Mouse (Mus musculus) neural tube, embryonic 15.5 days (tissue): ENCODE measurements around the gene Fgd3. TPM values are rescaled to one million over a fixed set of nuclear protein-coding genes. Genes with fewer than 3 reads are reported as not detected.
A peak's percentile ranks its signal among the peaks of the same experiment; 100 is the strongest.

ENCODE experiments used
- ATAC-seq: fragments of 200-750 bp; cut with Nextera tagmentation; 2 replicates; pipeline ENCODE4 v1.8.0; 2017; ENCODE audit warnings: mild to moderate bottlenecking, moderate TSS enrichment, moderate library complexity; ENCODE audit not compliant: low FRiP score
- H3K27ac ChIP-seq: fragments of 300-500 bp; sonication (generic); replicated peaks from 2 replicates; pipeline ENCODE4 v1.5.1; 2015; ENCODE audit warnings: mild to moderate bottlenecking, inconsistent platforms
- H3K27me3 ChIP-seq: fragments of 300-500 bp; sonication (generic); replicated peaks from 2 replicates; pipeline ENCODE4 v1.6.1; 2015; ENCODE audit warnings: inconsistent platforms
- H3K36me3 ChIP-seq: fragments of 300-500 bp; sonication (generic); 2 replicates; pipeline ENCODE4 v1.6.1; 2015; ENCODE audit warnings: inconsistent platforms
- H3K4me1 ChIP-seq: fragments of 300-500 bp; sonication (generic); 2 replicates; pipeline ENCODE4 v1.6.1; 2015; ENCODE audit warnings: inconsistent platforms
- H3K4me2 ChIP-seq: fragments of 300-500 bp; sonication (generic); 2 replicates; pipeline ENCODE4 v1.6.1; 2015; ENCODE audit warnings: inconsistent platforms, mild to moderate bottlenecking, moderate library complexity
- H3K4me3 ChIP-seq: fragments of 300-500 bp; sonication (generic); replicated peaks from 2 replicates; pipeline ENCODE4 v1.5.1; 2015; ENCODE audit warnings: mild to moderate bottlenecking, inconsistent platforms
- H3K9ac ChIP-seq: fragments of 300-500 bp; sonication (generic); replicated peaks from 2 replicates; pipeline ENCODE4 v1.6.1; 2015; ENCODE audit warnings: mild to moderate bottlenecking, inconsistent platforms
- H3K9me3 ChIP-seq: fragments of 300-500 bp; sonication (generic); replicated peaks from 2 replicates; pipeline ENCODE4 v1.6.1; 2016; ENCODE audit warnings: inconsistent platforms
- WGBS: fragments of 180-500 bp; shearing (Covaris S2); methylation state at CpG from one replicate; pipeline ENCODE4 v1.1.7; 2015; ENCODE audit warnings: mixed read lengths; 5-methylcytosine and 5-hydroxymethylcytosine counted together
- polyA plus RNA-seq: library from polyadenylated mRNA; unstranded; fragments of >200 nt; fragmentation: Nextera tagmentation; extraction: Ambion mirVana; gene quantifications from 2 replicates; pipeline ENCODE4 v1.2.1, GENCODE M21; 2015

Fgd3 gene
- polyA plus RNA-seq, 1 experiment from 2014 or later, result 2.2 TPM

DNA sequence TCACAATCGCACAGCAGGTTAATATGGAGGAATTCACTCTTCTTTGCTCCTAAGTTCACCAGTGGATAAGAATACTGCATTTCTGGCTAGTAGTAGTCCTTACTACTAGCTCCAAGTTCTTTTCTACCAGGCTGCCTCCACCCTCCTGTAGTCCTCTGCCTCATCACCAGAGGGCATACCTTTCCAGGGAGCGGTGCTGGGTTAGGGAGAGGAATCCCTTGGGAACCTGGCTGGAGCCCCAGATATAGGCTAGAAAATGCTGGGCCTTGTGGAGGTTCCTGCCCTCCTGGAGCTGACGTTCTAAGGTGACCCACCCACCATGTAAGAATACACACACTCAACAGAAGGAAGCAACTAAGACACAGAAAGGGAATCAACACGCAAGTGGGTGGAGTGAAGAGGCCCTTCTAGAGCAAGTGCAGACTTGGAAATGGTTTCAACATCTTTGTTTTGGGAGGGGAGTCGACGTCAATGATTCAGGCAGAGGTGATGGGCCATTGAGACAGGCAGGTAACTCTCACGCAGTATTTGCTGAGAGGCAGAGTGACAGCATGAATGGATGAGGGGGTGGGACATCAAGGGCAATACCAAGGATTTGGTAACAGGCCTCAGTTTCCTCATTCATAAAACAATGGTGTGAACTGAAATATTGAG, 18.9 kb upstream of the Fgd3 start:
- Histone ChIP-seq H3K4me2 (no peak overlapping the region), H3K27ac (no peak overlapping the region), H3K4me3 (no peak overlapping the region), H3K36me3 (no peaks in the 10 kb centered on the region), H3K9ac (no peak overlapping the region), H3K9me3 (no peaks in the 10 kb centered on the region), H3K27me3 (no peaks in the 10 kb centered on the region), H3K4me1 (peaks cover 44% of the 10 kb centered on the region)
- no peak for ATAC-seq
- 82% methylated on average over 7 of the region's 7 CpGs for WGBS

DNA sequence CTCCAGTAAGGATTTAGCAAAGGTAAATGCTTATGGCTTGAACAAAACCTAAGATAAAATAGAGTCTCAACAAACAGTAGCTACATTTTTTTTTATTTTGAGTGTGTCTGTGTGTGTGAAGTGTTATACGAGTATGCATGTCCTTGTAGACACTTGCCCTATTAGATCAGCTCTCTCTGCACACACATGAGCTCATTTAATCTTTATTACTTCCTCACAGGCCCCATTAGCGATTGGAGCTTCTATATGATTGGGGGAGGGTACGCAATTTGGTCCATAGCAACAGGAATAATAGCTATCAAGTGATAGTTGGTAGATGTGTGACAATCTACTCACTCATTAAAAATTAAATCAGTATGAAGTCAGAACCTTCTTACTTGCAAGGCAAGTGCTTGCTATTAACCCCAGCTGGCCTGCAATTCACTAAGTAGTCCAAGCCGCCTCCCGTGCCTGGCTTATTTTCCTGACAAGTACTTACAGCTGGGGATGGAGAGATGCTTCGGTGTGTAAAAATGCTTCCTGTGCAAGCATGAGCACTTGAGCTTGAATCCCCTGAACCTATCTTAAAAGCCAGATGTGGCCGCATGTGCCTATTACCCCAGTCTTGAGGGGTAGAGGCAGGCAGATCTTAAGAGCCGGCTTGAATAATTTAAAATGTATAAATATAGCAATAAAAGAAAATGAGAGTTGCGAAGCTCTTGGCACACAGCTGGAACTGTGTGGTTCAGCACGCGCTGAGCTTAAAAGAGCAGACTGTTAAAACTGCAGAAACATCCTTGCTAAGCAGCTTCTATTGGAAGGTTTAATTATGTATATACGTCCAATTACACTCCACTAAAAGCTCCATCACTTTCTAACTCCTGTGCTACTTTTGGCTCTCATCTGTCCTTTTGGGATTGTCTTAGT, 15.2 kb upstream of the Fgd3 start:
- Histone ChIP-seq H3K9me3 (no peaks in the 10 kb centered on the region), H3K4me3 (no peak overlapping the region), H3K27me3 (no peaks in the 10 kb centered on the region), H3K4me2 (peak overlapping the region; percentile 28), H3K4me1 (peaks cover 20% of the 10 kb centered on the region), H3K9ac (no peak overlapping the region), H3K27ac (peak overlapping the region; percentile 79), H3K36me3 (no peaks in the 10 kb centered on the region)
- 52% methylated on average over 12 of the region's 12 CpGs for WGBS
- ATAC-seq, result peak; percentile 71

DNA sequence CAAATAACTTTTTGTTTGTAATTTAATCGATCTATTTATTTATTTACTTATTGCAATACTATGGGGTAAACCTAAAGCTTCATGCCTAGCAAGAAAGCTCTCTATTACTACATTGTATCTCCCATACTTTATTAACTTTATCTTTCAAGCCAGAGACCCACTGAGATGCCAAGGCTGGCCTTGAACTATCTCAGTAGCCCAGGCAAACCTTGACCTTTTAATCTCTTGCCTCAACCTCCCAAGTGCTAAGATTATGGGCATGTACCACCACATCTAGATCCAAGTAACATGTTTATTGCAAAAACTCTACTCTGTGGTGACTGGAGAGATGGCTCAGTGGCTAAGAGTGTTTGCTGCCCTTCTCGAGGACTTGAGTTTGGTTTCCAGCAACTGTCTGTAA, 13.1 kb upstream of the Fgd3 start:
- Histone ChIP-seq H3K4me2 (no peak overlapping the region), H3K27ac (no peak overlapping the region), H3K27me3 (no peaks in the 10 kb centered on the region), H3K4me3 (no peak overlapping the region), H3K36me3 (no peaks in the 10 kb centered on the region), H3K4me1 (peaks cover 9% of the 10 kb centered on the region), H3K9ac (no peak overlapping the region), H3K9me3 (no peaks in the 10 kb centered on the region)
- ATAC-seq, result no peak
- 76% methylated on average over 2 of the region's 2 CpGs for WGBS

DNA sequence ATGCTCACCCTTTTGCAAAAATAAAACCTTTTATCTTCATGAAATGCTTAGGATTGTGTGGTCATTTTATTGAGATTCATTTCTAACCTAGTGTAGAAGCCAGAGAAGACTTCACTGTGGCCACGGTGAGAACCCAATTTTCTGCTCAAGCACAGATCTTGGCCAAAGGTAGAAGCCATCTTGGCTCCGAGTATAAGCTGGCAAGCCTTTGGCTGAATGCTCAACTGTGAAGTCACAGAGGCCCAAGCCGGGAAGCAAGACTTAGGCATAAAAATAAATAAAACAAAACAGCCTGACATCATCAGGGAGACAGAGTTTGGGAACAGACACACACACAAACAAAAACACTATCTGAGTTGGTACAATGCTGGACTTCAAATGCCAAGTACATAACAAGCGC, 8.0 kb upstream of the Fgd3 start:
- Histone ChIP-seq H3K4me2 (no peak overlapping the region), H3K27ac (no peak overlapping the region), H3K4me3 (no peak overlapping the region), H3K4me1 (no peaks in the 10 kb centered on the region), H3K36me3 (no peaks in the 10 kb centered on the region), H3K9ac (no peak overlapping the region), H3K27me3 (peaks cover 7% of the 10 kb centered on the region; the same call in 1 of the 2 replicates), H3K9me3 (no peaks in the 10 kb centered on the region)
- no peak for ATAC-seq
- WGBS, result 86% methylated on average over 4 of the region's 4 CpGs

- H3K4me2 ChIP-seq, result no peak overlapping the region
- WGBS, result 60% methylated on average over 6 of the region's 6 CpGs
- H3K4me3 ChIP-seq, result no peak overlapping the region
- 0 out of 2 replicates have a peak overlapping the region, but pooled peaks have one; percentile 29 for H3K9ac ChIP-seq
- peaks cover 12% of the 10 kb centered on the region; the same call in 1 of the 2 replicates for H3K27me3 ChIP-seq
- H3K27ac ChIP-seq, result no peak overlapping the region
- ATAC-seq, result peak; percentile 75
- no peaks in the 10 kb centered on the region for H3K36me3 ChIP-seq
- peaks cover 6% of the 10 kb centered on the region; the same call in 1 of the 2 replicates for H3K4me1 ChIP-seq
- H3K9me3 ChIP-seq, result no peaks in the 10 kb centered on the region
Measured at GRCm38 (mm10) chr13:49326246-49327206, 6.4 kb upstream of the Fgd3 start.

- WGBS, result 95% methylated on average over 5 of the region's 5 CpGs
- no peak for ATAC-seq
Measured at GRCm38 (mm10) chr13:49324871-49325270, 4.8 kb upstream of the Fgd3 start.

GRCm38 (mm10) chr13:49322739-49323138, 2.6 kb upstream of the Fgd3 start:
- no peak for ATAC-seq
- no peak overlapping the region for H3K4me2 ChIP-seq
- H3K9me3 ChIP-seq, result no peaks in the 10 kb centered on the region
- peaks cover 28% of the 10 kb centered on the region for H3K4me1 ChIP-seq
- H3K36me3 ChIP-seq, result no peaks in the 10 kb centered on the region
- no peak overlapping the region for H3K4me3 ChIP-seq
- H3K27ac ChIP-seq, result no peak overlapping the region
- no peak overlapping the region for H3K9ac ChIP-seq
- WGBS, result 92% methylated on average over 5 of the region's 5 CpGs
- H3K27me3 ChIP-seq, result peaks cover 12% of the 10 kb centered on the region; the same call in 1 of the 2 replicates

More at GRCm38 (mm10) chr13:49324871-49325270, 4.8 kb upstream of the Fgd3 start:
- Histone ChIP-seq H3K4me3 (no peak overlapping the region), H3K4me2 (no peak overlapping the region), H3K36me3 (no peaks in the 10 kb centered on the region), H3K27ac (no peak overlapping the region), H3K4me1 (peaks cover 19% of the 10 kb centered on the region), H3K9me3 (no peaks in the 10 kb centered on the region), H3K27me3 (peaks cover 12% of the 10 kb centered on the region; the same call in 1 of the 2 replicates), H3K9ac (no peak overlapping the region)

DNA sequence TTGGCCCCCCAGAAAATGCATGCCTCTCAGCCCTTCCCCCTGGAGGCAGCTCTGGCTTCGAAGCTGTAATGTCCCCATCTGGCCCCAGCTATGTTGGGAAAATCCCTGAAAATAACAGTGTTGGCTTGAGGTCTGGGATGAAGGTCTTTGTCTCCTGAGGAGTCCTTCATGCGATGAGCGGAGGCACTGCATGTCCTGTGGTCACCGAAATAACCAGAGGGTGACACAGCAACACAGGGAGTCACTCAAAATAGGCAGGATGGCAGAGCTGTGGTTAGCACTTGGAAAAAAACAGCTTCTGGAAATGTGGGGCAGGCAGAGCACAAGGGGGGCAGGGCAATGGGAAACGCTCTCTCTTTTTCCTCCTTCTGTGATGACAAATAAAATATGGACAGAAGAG, 2.1 kb upstream of the Fgd3 start:
- Histone ChIP-seq H3K27me3 (peaks cover 12% of the 10 kb centered on the region; the same call in 1 of the 2 replicates), H3K4me1 (peaks cover 34% of the 10 kb centered on the region), H3K36me3 (no peaks in the 10 kb centered on the region), H3K9ac (0 out of 2 replicates have a peak overlapping the region, but pooled peaks have one; percentile 14), H3K27ac (no peak overlapping the region), H3K4me3 (no peak overlapping the region), H3K4me2 (no peak overlapping the region), H3K9me3 (no peaks in the 10 kb centered on the region)
- no peak for ATAC-seq
- 69% methylated on average over 5 of the region's 5 CpGs for WGBS

GRCm38 (mm10) chr13:49321452-49321851, 1.3 kb upstream of the Fgd3 start:
- Histone ChIP-seq H3K9me3 (no peaks in the 10 kb centered on the region), H3K27ac (no peak overlapping the region), H3K36me3 (no peaks in the 10 kb centered on the region), H3K4me3 (no peak overlapping the region), H3K4me2 (no peak overlapping the region), H3K9ac (no peak overlapping the region), H3K4me1 (peaks cover 40% of the 10 kb centered on the region), H3K27me3 (peaks cover 12% of the 10 kb centered on the region; the same call in 1 of the 2 replicates)
- WGBS, result 67% methylated on average over 3 of the region's 3 CpGs
- ATAC-seq, result no peak

- no peak overlapping the region for H3K9ac ChIP-seq
- H3K27ac ChIP-seq, result peak overlapping the region; percentile 30; the same call in 1 of the 2 replicates
- peaks cover 12% of the 10 kb centered on the region; the same call in 1 of the 2 replicates for H3K27me3 ChIP-seq
- peaks cover 45% of the 10 kb centered on the region for H3K4me1 ChIP-seq
- ATAC-seq, result peak; percentile 54
- peak overlapping the region; percentile 56 for H3K4me2 ChIP-seq
- 69% methylated on average over 1 of the region's 1 CpGs for WGBS
- no peaks in the 10 kb centered on the region for H3K9me3 ChIP-seq
- H3K36me3 ChIP-seq, result no peaks in the 10 kb centered on the region
- H3K4me3 ChIP-seq, result peak overlapping the region; percentile 34
Measured at GRCm38 (mm10) chr13:49320514-49320913, 403 bp upstream of the Fgd3 start.

DNA sequence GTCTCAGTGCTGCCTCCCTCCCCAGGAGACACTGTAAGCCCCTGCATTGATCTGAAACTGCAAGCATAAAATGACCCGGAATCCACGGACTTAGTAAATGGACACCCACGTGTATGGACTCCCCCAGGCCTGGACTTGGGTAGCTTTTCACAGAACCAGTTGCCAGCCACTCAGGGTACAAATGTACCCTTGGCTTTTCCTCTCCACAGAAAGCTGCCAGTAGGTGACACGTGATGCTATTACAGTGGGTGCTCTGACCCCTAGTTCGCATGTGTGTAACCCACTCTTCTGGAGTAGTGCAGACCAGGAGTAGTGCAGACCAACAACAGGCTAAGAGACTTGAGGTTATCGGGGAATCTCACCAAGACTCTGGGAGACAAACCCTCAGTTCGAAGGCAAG, 2.2 kb downstream of the Fgd3 start:
- Histone ChIP-seq H3K4me2 (peak overlapping the region; percentile 56), H3K27ac (no peak overlapping the region), H3K36me3 (no peaks in the 10 kb centered on the region), H3K9ac (no peak overlapping the region), H3K4me1 (peaks cover 45% of the 10 kb centered on the region), H3K27me3 (0 out of 2 replicates have a peak, but pooled peaks cover 3% of the 10 kb centered on the region), H3K9me3 (no peaks in the 10 kb centered on the region), H3K4me3 (no peak overlapping the region)
- no peak for ATAC-seq
- WGBS, result 84% methylated on average over 7 of the region's 7 CpGs
